ENCODE assay signal across 8 mouse cellular contexts in genomic region chr7:24480986-24481473, GRCm38 (mm10). TPM values are rescaled to one million over a fixed set of nuclear protein-coding genes. Genes with fewer than 3 reads are reported as not detected.
A peak's percentile ranks its signal among the peaks of the same experiment; 100 is the strongest.
DNase-seq lines count a peak whose midpoint lies in the region; ATAC-seq and TF ChIP-seq lines count a peak whose summit lies in the region.

No protein-coding gene starts in this region.

- H3K9me3 ChIP-seq in heart, embryonic 13.5 days = no peaks in the 10 kb centered on the region
- no peaks in the 10 kb centered on the region for H3K9me3 ChIP-seq in hindbrain, embryonic 14.5 days (ENCODE audit: control insufficient read depth, low read length)
- H3K9me3 ChIP-seq in midbrain, embryonic 13.5 days = no peaks in the 10 kb centered on the region

- WGBS in heart, embryonic 13.5 days = 15% methylated on average over 14 of the region's 14 CpGs
- WGBS in hindbrain, embryonic 14.5 days = 11% methylated on average over 14 of the region's 14 CpGs
- 9% methylated on average over 14 of the region's 14 CpGs for WGBS in midbrain, embryonic 13.5 days

- no peak overlapping the region for H3K27ac ChIP-seq in heart, embryonic 13.5 days (replicated peaks)
- peak overlapping the region; percentile 51 for H3K27ac ChIP-seq in cortical plate, adult 2 months (ENCODE audit: insufficient read depth, low read length)
- peak overlapping the region; percentile 86 for H3K27ac ChIP-seq in hindbrain, embryonic 14.5 days
- peak overlapping the region; percentile 89 for H3K27ac ChIP-seq in midbrain, embryonic 13.5 days

- TF ChIP-seq POLR2A in cortical plate, adult 2 months (IDR thresholded peaks at IDR 0.05; ENCODE audit: extremely low read depth, insufficient read depth, low read length) = no peak

- ATAC-seq in heart, embryonic 13.5 days (ENCODE audit: extremely low read depth, insufficient number of reproducible peaks, low FRiP score, low TSS enrichment) = no peak
- peak; percentile 1; the same call in 1 of the 2 replicates for ATAC-seq in hindbrain, embryonic 14.5 days (ENCODE audit: low FRiP score)
- ATAC-seq in midbrain, embryonic 13.5 days = peak; percentile 60

- H3K27me3 ChIP-seq in heart, embryonic 13.5 days (replicated peaks) = peaks cover 77% of the 10 kb centered on the region
- H3K27me3 ChIP-seq in hindbrain, embryonic 14.5 days (ENCODE audit: control insufficient read depth, insufficient read depth, low read length) = no peaks in the 10 kb centered on the region
- H3K27me3 ChIP-seq in midbrain, embryonic 13.5 days = peaks cover 6% of the 10 kb centered on the region; the same call in 1 of the 2 replicates

- no peaks in the 10 kb centered on the region for H3K36me3 ChIP-seq in heart, embryonic 13.5 days
- no peaks in the 10 kb centered on the region for H3K36me3 ChIP-seq in hindbrain, embryonic 14.5 days (replicated peaks; ENCODE audit: control insufficient read depth, insufficient read depth)
- H3K36me3 ChIP-seq in midbrain, embryonic 13.5 days = no peaks in the 10 kb centered on the region

- H3K4me2 ChIP-seq in heart, embryonic 13.5 days = peak overlapping the region; percentile 86
- peak overlapping the region; percentile 76 for H3K4me2 ChIP-seq in hindbrain, embryonic 14.5 days (replicated peaks)
- H3K4me2 ChIP-seq in midbrain, embryonic 13.5 days (replicated peaks) = peak overlapping the region; percentile 74

- peaks cover 11% of the 10 kb centered on the region for H3K4me1 ChIP-seq in heart, embryonic 13.5 days
- peaks cover 2% of the 10 kb centered on the region for H3K4me1 ChIP-seq in cortical plate, adult 2 months (ENCODE audit: control insufficient read depth, insufficient read depth, low read length)
- peaks cover 49% of the 10 kb centered on the region for H3K4me1 ChIP-seq in hindbrain, embryonic 14.5 days (replicated peaks; ENCODE audit: control insufficient read depth, insufficient read depth, low read length)
- peaks cover 57% of the 10 kb centered on the region for H3K4me1 ChIP-seq in midbrain, embryonic 13.5 days (replicated peaks)

- peak overlapping the region; percentile 82 for H3K9ac ChIP-seq in heart, embryonic 13.5 days
- H3K9ac ChIP-seq in hindbrain, embryonic 14.5 days = peak overlapping the region; percentile 93
- peak overlapping the region; percentile 94 for H3K9ac ChIP-seq in midbrain, embryonic 13.5 days (replicated peaks)

- DNase-seq in heart, postnatal 4 days = no peak
- no peak for DNase-seq in hindbrain, embryonic 14.5 days (ENCODE audit: low spot score)
- DNase-seq in urinary bladder, postnatal 10 days (ENCODE audit: low spot score) = no peak
- no peak for DNase-seq in frontal cortex, adult 2 months (ENCODE audit: extremely low spot score in 1 of 2, low spot score in 1 of 2)
- no peak for DNase-seq in thymus, postnatal 14 days

- H3K4me3 ChIP-seq in heart, embryonic 13.5 days = peak overlapping the region; percentile 65
- peak overlapping the region; percentile 61 for H3K4me3 ChIP-seq in cortical plate, adult 2 months (ENCODE audit: insufficient read depth, low read length)
- H3K4me3 ChIP-seq in hindbrain, embryonic 14.5 days (replicated peaks; ENCODE audit: low read length) = peak overlapping the region; percentile 84
- H3K4me3 ChIP-seq in midbrain, embryonic 13.5 days (replicated peaks) = peak overlapping the region; percentile 76

- no peak for TF ChIP-seq CTCF in cortical plate, adult 2 months (IDR thresholded peaks at IDR 0.05; ENCODE audit: extremely low read depth, insufficient read depth, low read length)

RNA-seq across cellular contexts. Expression of gene Cadm4, which starts 0.8 kb away (rescaled TPM):
- polyA plus RNA-seq in heart, embryonic 13.5 days (2015; fragmentation: Nextera tagmentation; extraction: Ambion mirVana) = 0.60 and 0.80 TPM in 2 replicates
- 10 to 100 TPM; 11.9 to 12.5 TPM for total RNA-seq in heart, postnatal 4 days (2021)
- polyA plus RNA-seq in cortical plate, adult 2 months (2012; rRNA removed) = 234 and 237 TPM in 2 replicates
- 22.7 and 28.3 TPM in 2 replicates for polyA plus RNA-seq in hindbrain, embryonic 14.5 days (2014; fragmentation: Nextera tagmentation; extraction: Ambion mirVana)
- polyA plus RNA-seq in midbrain, embryonic 13.5 days (2015; fragmentation: Nextera tagmentation; extraction: Ambion mirVana) = 52.4 and 67.8 TPM in 2 replicates
- polyA plus RNA-seq in frontal cortex, adult 2 months (2012; rRNA removed) = 225 and 258 TPM in 2 replicates

RNA-seq across cellular contexts. Expression of gene Plaur, which starts 18.7 kb away (rescaled TPM):
- 8.3 and 9.8 TPM in 2 replicates for polyA plus RNA-seq in heart, embryonic 13.5 days (2015; fragmentation: Nextera tagmentation; extraction: Ambion mirVana)
- 10 to 100 TPM in 1 of 2 experiments, 1 to 10 TPM in 1; 6.4 to 10.4 TPM for total RNA-seq in heart, postnatal 4 days (2021)
- polyA plus RNA-seq in cortical plate, adult 2 months (2012; rRNA removed) = 1.3 and 1.5 TPM in 2 replicates
- polyA plus RNA-seq in hindbrain, embryonic 14.5 days (2014; fragmentation: Nextera tagmentation; extraction: Ambion mirVana) = 1.6 and 1.9 TPM in 2 replicates
- polyA plus RNA-seq in midbrain, embryonic 13.5 days (2015; fragmentation: Nextera tagmentation; extraction: Ambion mirVana) = 1.0 and 1.2 TPM in 2 replicates
- polyA plus RNA-seq in frontal cortex, adult 2 months (2012; rRNA removed) = 1.1 and 1.8 TPM in 2 replicates

RNA-seq across cellular contexts. Expression of gene Zfp428, which starts 25.8 kb away (rescaled TPM):
- 32.9 and 36.7 TPM in 2 replicates for polyA plus RNA-seq in heart, embryonic 13.5 days (2015; fragmentation: Nextera tagmentation; extraction: Ambion mirVana)
- total RNA-seq in heart, postnatal 4 days (2021) = 10 to 100 TPM; 17.3 to 18.5 TPM
- polyA plus RNA-seq in cortical plate, adult 2 months (2012; rRNA removed) = 71.7 and 73.4 TPM in 2 replicates
- polyA plus RNA-seq in hindbrain, embryonic 14.5 days (2014; fragmentation: Nextera tagmentation; extraction: Ambion mirVana) = 181 and 201 TPM in 2 replicates
- polyA plus RNA-seq in midbrain, embryonic 13.5 days (2015; fragmentation: Nextera tagmentation; extraction: Ambion mirVana) = 234 and 261 TPM in 2 replicates
- 82.8 and 84.1 TPM in 2 replicates for polyA plus RNA-seq in frontal cortex, adult 2 months (2012; rRNA removed)

RNA-seq across cellular contexts. Expression of gene Irgc1, which starts 28.9 kb away (rescaled TPM):
- polyA plus RNA-seq in heart, embryonic 13.5 days (2015; fragmentation: Nextera tagmentation; extraction: Ambion mirVana) = not detected in 2 replicates
- not detected for total RNA-seq in heart, postnatal 4 days (2021)
- 0.55 and 1.4 TPM in 2 replicates for polyA plus RNA-seq in cortical plate, adult 2 months (2012; rRNA removed)
- polyA plus RNA-seq in hindbrain, embryonic 14.5 days (2014; fragmentation: Nextera tagmentation; extraction: Ambion mirVana) = not detected in 2 replicates
- polyA plus RNA-seq in midbrain, embryonic 13.5 days (2015; fragmentation: Nextera tagmentation; extraction: Ambion mirVana) = not detected in 2 replicates
- polyA plus RNA-seq in frontal cortex, adult 2 months (2012; rRNA removed) = 0.68 and 0.76 TPM in 2 replicates

RNA-seq across cellular contexts. Expression of gene AC161166.1, which starts 31.2 kb away (rescaled TPM):
- polyA plus RNA-seq in heart, embryonic 13.5 days (2015; fragmentation: Nextera tagmentation; extraction: Ambion mirVana) = 0.17 and 0.18 TPM in 2 replicates
- not detected for total RNA-seq in heart, postnatal 4 days (2021)
- polyA plus RNA-seq in cortical plate, adult 2 months (2012; rRNA removed) = not detected in 2 replicates
- 0.65 and 0.98 TPM in 2 replicates for polyA plus RNA-seq in hindbrain, embryonic 14.5 days (2014; fragmentation: Nextera tagmentation; extraction: Ambion mirVana)
- polyA plus RNA-seq in midbrain, embryonic 13.5 days (2015; fragmentation: Nextera tagmentation; extraction: Ambion mirVana) = 1.2 and 1.9 TPM in 2 replicates
- not detected in 2 replicates for polyA plus RNA-seq in frontal cortex, adult 2 months (2012; rRNA removed)

Comparison
In these comparisons a context has a peak if more than half of its experiments do, and no peak if none do; other contexts are left out.
1. RNA of gene Cadm4, which starts 0.8 kb away (polyA plus RNA-seq): 234 to 237 TPM in cortical plate, adult 2 months, 225 to 258 TPM in frontal cortex, adult 2 months, 52.4 to 67.8 TPM in midbrain, embryonic 13.5 days and 22.7 to 28.3 TPM in hindbrain, embryonic 14.5 days; 0.60 to 0.80 TPM in heart, embryonic 13.5 days; every median in the first group is over 10 times any median in the second.
2. Peak in every context shown above with its lines, with median percentiles within 50 percentile points of each other: H3K4me2 ChIP-seq, H3K4me3 ChIP-seq and H3K9ac ChIP-seq.